Mouse (Mus musculus) T-cell, adult 66 days (primary cell): ENCODE data around the gene Gp6. TPM values are rescaled to one million over a fixed set of nuclear protein-coding genes. Genes with fewer than 3 reads are reported as not detected.

Source experiments
- total RNA-seq, 2 experiments: library from RNA; stranded (reverse); gene quantifications; 3 replicates in 1 of 2; 4 replicates in 1 of 2; pipeline ENCODE4 v1.2.4; 2023

Gene Gp6
- total RNA-seq: not detected

GRCm38 (mm10) chr7:4397730-4398129 is at the start of gene Gp6:
Gp6 (minus strand) TSS chr7:4397744.

GRCm38 (mm10) chr7:4445216-4445791 is 47.8 kb upstream of the Gp6 start, which contains the start of gene Rdh13:
Rdh13 (minus strand) TSS chr7:4445649.

DNA sequence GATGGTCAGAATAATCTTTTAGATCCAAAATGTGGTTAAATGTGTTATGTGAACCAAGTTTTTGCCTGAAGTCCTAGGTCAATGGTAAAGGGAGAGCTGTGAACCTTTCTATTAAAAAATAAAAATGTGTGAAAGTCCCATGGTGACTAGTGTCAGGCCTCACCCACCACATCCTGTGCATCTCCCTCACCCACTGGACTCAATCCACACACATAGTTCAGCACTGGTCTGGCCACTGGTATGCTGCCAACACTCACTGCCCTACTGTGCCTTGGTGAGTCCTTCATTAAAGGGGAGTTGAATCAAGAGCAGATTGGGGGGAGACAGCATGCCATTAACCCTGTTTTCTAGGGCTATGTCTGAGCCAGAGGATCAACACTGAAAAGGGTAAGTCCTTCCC is 60.0 kb downstream of the Gp6 start, which contains the start of gene Ncr1:
Gene Ncr1, plus strand, starts transcription at position 216 of the 400 bp plus-strand sequence.

Other genes starting within 250 kb of the Gp6 start
- gene Leng9, start 247.4 kb downstream of the Gp6 start, total RNA-seq: 10 to 100 TPM; 13.4 to 14.0 TPM
- not detected for gene Cdc42ep5, start 232.9 kb downstream of the Gp6 start, total RNA-seq
- gene Lilra5, start 160.0 kb downstream of the Gp6 start, total RNA-seq: not detected
- 1 to 10 TPM in 1 of 2 experiments, under 1 TPM in 1; 0.77 to 4.7 TPM for gene Ncr1, start 60.0 kb downstream of the Gp6 start, total RNA-seq
- 10 to 100 TPM; 10.7 to 13.4 TPM for gene Rdh13, start 47.9 kb upstream of the Gp6 start, total RNA-seq
- 10 to 100 TPM; 15.7 to 17.8 TPM for gene Eps8l1, start 62.9 kb upstream of the Gp6 start, total RNA-seq
- gene Ppp1r12c, start 103.9 kb upstream of the Gp6 start, total RNA-seq: 100 to 1,000 TPM; 275 to 289 TPM
- gene Tnnt1, start 118.6 kb upstream of the Gp6 start, total RNA-seq: 1 to 10 TPM; 4.7 to 6.1 TPM
- not detected for gene Tnni3, start 126.5 kb upstream of the Gp6 start, total RNA-seq
- not detected for gene Dnaaf3, start 134.7 kb upstream of the Gp6 start, total RNA-seq
- under 1 TPM in 1 of 2 experiments, not detected in 1; 0.83 TPM for gene Syt5, start 149.8 kb upstream of the Gp6 start, total RNA-seq
- not detected for gene Ptprh, start 206.3 kb upstream of the Gp6 start, total RNA-seq
- gene Tmem86b, start 233.7 kb upstream of the Gp6 start, total RNA-seq: 10 to 100 TPM; 56.1 to 82.6 TPM